Mouse (Mus musculus) kidney, adult 11 months (tissue): ENCODE results near the gene Zkscan16.

Experiments used
- DNase-seq: peaks from one replicate; pipeline ENCODE4 v3.0.0; 2022

The Zkscan16 gene

DNA sequence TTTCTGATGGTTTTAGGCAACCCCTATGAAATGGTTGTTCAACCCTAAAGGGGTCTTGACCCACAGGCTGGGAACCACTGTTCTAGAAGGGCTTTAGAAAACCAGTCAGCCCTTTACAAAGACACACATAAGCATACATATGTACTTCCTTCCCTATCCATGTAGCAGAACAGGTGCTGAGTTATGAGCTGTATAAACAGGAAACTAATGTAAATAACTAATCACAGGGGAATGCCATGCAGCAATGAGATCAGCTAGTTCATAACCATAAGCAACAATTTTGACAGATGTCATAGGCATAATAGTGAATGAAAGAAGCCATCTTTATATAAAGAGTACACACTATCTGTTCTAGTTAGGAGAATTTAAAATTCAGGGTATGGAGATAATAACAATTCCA is 1.8 kb upstream of the Zkscan16 start:
- DNase-seq, result no peak

DNA sequence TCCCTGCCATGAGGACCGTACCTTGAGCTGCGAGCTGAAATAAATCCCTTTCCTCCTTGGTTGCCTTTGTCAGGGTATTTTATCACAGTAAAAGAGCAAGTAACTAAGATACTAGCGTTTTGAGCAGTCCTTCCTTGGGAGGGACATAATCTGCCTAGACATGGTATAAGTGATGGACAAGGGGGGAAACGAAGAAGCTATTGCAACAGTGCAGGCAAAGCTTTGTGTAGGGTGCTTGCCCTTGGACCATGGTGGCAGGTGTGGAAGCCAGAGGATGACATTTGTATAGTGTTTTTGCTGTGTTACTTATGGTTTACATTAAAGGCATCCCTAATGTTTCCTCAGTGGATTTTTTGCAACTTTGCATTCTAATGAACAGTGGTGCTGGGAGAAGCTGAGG is 486 bp upstream of the Zkscan16 start:
- no peak for DNase-seq

DNA sequence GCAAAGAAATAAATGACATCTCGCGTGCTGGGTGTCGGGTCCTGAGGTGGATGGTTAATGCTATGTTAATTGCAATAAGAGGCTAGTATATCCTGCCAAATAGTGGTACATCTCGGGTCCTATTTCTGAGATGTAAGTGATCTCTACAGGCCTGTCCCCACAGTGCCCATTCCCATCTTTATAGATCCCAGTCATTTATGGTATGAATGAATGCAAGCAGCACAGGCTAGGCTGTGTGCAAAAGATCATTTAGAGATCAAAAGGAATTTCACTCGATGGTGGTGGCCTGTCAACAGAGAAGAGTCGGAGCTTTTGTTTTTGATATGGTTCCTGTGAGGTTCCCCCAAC is 752 bp downstream of the Zkscan16 start:
- no peak for DNase-seq

DNA sequence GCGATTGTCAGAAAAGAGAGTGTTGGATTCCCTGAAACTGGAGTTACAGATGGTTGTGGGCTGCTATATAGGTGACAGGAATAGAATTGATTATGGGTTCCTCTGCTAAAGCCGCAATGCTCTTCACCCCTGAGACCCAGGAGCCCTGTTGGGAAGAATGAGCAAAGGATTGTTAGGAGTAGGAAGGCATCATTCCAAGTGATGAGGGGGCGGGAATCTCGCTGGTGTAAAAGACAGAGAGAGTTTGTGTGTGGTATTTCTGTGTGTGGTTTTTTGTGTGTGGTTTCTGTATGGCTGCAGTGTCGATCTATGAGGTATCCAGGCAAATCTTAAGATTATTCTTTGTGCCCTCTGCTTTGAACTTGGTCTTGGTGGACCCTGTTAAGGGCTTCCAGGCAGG is 1.3 kb downstream of the Zkscan16 start:
- DNase-seq, result no peak

DNA sequence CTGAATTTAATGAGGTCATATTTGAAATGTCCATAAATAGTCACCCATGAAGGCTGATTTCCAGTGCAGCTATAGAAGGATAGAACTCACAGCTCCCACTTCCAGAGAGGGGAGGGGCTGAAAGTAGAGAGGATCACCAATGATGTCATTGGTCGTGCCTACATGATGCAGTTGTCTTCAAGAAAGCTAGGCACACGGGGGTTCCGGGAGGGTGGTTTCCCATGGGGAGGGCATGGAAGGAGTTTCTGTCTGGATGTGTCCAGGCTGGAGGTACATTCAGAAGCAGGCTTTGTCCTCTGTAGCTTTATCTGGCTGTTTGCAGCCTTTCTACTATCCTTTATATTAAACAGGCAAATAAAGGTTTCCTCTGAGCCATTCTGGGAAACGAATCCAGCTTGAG is 5.0 kb downstream of the Zkscan16 start:
- no peak for DNase-seq

DNA sequence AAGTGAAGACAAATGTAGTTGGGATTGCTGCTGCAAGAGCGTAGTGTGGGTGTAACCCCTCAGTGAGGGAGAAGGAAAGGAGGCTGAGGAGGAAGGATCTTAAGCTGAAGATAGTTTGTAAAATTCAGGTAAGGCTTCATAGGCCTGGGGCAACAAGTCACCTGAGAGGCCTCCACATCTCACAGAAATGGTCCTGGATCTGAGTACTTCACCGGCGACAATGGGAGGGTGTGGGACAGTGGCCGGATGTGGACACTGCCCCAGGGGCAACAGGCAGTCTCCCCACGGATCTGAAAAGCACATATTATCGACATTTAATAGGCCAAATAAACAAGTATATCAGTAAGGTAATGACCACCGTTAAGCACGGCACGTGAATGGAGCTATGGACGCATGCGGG is 9.2 kb downstream of the Zkscan16 start:
- DNase-seq, result no peak

DNA sequence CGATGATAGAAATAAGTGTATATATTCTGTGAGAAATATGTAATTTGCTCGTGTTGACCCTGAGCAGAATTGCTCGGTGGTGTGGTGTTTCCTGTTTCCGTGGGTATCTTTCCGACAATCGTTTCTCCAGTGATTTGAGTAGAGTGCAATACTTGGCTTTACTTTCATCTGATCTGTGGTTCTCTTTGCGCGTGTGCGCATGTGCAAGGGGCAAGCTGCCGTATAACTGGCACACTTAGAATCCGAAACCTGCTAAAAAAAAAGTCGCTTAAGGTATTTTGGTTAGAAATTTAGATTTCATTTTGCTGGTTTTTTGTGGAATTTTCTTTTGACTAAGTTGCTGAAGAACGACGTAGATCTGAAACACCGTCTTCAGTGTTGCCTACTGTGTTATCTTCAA is 18.3 kb downstream of the Zkscan16 start:
- DNase-seq, result no peak

DNA sequence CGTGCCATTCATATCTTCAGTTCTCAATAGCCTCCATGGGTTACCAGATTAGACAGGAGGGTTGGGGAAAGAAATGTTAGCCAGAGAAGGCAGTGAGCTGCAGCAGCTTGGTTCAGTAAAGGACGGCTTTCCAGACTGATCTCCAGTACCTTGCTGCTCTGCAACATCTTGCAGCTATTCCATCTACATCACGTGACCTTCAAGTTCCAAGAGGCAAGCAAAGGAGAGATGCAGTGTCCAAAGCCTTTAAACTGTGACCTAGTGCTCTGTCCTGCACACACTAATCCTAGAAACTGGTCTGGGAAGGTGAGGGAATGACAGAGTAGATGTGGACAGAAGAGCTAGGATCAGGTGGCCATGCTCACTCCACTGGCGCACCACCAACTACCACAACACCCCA is 19.8 kb downstream of the Zkscan16 start:
- no peak for DNase-seq

DNA sequence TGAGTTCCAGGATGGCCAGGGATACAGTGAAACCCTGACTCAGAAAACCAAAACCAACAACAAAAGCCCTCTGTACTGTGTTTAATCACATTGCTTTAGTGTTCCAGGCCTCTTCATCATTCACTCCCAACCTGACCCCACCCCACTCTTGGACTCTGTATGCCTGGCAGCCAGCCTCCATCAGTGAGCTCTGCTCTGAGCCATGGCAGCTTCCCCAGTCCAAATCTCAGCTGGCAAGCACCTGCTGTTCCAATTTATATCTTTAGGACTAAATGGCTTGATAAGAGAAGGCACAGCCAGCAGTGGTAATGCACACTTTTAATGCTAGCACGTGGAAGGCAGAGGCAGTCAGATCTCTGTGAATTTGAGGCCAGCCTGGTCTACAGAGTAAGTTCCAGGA is 21.7 kb downstream of the Zkscan16 start:
- no peak for DNase-seq

DNA sequence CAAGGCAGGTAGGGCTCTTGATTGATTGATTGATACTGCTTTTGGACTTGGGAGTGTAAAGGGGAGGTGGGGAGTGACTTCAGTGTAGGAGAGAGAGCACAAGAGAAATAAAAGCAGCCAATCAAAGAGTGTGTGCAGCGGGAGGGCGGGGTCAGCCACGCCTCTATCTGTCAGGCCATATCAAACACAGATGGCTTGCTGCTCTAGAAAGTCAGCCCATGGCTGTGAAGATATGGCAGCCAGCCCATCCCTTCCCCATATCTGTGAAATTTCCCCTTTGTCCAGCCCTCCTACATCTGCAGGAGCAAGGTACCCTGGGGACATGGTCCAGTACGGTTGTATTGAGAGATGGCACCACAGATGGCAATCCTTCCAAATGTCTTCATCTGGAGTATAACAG is 27.2 kb downstream of the Zkscan16 start:
- DNase-seq, result no peak

DNA sequence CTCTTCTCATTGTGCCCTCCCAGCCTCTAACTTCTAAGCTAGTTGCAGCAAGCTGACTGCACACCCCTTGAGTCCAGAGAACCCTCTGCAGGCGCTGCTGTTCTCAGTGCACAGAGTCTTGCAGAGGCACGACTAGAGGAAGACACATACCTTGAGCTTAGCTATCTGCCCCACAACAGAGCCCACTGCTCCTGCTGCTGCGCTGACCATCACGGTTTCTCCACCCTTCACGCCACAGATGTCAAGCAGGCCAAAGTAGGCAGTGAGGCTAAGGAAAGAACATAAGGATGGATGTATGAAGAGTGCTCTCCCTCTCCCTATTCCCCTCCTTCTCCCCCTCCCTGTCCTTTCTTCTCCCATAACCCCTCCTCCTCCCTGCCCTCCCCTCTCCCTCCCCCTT is 32.3 kb downstream of the Zkscan16 start:
- no peak for DNase-seq

DNA sequence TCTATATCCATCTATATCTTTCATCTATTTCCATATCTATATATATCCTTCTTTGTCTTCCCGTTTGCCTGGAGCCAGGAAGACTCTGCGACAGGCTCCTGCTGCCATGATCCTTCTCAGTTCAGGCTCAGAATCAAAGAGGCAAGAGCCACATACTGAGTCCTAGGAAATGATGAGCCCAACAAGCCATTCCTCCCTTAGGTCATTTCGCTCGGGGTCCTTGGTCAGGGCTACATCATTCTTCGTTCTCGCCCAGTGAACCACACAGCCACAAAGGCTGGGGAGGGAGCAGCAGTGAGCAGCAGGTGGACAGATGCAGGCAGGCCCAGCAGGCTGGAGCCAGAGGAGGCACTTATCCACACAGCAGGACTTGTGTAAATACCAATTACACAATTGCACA is 38.0 kb downstream of the Zkscan16 start:
- DNase-seq, result no peak

DNA sequence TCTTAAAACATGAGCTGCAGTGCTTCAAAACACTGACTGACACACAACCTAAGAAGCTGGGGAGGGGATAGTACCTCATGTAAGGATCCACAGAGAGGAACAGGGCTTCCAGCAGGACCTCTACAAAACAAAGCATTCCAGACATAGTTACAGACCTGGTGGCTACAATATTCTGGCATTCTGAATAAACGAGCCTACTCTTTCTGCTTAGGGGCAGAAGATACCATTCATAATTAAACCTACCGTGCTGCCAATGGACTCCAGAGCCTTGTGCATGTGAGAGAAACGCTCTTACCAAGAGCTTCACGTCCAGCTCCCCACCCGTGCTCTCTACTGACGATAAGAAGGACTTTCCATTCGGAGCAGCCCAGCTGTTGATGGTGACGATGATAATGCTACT is 39.4 kb downstream of the Zkscan16 start:
- no peak for DNase-seq

DNA sequence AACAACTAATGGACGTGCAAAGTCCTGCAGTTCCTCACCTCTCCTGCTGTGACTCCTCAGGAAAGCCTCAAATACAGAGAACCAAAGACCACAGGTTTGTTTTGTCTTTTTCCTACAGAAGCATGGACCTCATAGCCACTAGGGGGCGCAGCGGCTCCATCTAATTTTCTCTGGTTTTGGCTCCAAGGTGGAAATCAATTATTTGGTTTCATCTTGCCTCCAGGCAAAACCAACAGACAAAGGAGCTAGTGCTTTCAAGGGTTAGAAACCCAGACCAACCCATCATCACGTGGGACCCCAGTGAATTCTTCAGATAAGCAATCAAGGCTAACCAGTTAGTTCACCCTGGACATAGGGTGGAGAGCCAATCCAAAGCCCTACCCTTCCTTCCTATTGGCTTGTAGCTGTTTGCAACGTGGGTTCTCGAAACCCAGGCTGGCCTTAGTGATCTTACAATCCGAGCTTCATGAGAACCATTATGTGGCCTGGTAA is 41.8 kb downstream of the Zkscan16 start:
- peak; percentile 54 for DNase-seq

DNA sequence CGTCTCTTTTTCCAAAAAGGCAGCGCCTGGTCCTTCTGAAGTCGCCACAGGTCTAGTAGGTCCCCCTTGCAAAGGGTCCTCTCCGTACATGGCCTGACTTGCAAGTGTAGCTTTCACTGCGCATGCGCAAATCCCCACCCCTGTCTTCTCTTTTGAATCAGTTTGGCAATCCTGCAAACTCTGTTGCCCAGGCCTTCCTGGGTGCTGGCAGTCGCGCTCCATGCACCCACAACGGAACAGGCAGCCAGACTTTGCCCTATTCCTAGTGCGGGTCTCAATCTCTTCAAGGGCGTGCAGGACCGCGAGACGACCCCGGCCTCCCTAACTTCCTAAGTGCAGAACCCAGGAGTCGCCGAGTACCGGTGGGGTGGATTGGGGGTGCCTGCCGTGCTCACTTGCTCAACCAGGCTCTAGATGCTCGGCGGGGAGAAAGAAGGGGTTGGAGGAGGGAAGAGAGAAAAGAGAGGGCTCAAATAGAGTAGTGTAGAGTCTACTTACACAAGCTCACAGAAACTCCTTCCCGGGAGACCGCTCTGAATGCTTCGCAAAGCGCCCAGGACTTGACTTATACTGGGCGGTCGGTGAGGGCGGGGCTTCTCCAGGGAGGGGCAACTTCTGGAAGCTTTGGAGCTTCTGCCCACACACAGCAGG is 43.2 kb downstream of the Zkscan16 start, which contains the start of gene Ptgr1:
TSS of gene Ptgr1 (minus strand) at position 580 of the 651 bp plus-strand sequence.
- peak; percentile 81 for DNase-seq

DNA sequence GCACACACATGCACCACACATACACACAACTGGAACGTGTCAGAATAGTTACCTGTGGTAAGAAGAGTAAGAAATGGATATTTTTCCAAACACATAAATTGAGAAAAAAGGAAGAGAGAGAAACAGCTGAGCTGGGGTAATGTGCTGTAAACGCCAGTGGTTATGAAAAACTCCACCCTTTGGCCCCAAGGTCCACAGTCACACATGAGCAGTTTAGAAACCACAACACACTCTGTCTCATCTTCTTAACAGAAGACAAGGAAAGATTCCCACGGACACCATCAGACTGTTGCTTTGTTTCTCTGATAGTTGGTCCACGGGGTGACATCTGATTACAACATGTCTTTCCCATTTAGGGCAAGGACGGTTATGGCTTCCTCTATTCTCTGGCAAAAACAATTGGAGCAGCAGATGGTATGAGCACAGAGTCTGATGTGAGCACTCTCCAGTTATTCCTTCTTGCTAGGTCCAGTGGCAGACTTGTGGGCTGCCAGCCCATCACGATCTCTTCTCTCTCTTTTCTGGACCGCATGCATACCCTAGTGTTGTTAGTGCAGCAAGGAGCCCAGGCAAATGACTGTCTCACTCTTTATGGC is 46.0 kb downstream of the Zkscan16 start:
- peak; percentile 43 for DNase-seq

DNA sequence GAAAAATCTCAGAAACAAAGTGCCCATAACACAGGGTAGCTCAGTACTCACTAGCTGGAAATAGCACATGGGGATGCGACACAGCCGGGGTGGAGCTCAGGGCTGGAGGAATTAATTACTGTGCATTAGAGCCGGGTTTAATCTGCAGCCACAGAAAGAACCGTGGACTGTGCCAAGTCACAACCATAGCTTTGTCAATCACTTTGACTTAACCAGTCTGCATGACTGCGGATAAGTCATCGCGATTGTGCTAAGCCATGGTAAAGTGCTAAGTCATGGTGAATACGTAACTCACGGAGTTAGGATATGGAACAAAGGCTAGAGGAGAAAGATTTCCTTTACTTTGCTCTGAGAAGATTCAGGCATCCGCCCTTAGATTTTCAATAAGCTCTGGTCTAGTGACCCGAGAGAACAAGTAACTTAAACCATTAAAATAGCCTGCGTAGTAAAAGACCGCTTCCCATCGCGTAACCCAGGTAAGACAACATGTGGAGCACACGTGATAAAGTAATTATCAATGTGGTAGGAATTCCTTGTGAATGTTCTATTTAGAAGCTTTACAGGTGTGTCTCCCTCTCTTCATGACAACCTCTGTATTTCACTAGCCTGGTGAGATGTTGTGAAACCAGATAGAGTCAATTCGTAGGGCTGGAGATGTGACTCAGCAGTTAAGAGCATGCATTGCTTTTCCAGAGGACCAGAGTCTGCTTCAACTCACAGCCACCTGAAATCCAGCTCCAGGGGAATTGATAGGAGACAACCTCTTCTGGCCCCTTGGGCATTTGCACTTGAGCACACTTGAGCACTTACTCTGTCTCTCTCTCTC is 47.4 kb downstream of the Zkscan16 start:
- DNase-seq, result no peak

DNA sequence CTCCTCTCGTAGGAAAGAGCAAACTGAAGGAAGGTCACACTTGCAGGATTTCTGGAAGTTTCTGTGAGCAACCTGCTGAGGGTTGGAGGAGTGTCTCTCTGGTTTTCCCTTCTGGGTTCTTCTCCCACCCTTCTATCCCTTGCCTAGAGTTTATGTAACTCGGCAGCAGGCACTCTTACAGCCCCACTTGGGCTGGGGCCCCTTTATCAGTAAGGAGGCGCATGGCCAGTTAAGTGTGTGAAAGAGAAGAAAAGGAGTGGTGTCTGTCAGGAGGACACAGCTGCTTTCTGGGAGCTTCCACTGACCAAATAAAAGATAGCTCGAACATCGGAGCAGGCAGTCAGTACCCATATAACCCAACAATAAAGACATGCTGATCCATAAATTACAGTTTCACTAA is 48.8 kb downstream of the Zkscan16 start:
- DNase-seq, result no peak

DNA sequence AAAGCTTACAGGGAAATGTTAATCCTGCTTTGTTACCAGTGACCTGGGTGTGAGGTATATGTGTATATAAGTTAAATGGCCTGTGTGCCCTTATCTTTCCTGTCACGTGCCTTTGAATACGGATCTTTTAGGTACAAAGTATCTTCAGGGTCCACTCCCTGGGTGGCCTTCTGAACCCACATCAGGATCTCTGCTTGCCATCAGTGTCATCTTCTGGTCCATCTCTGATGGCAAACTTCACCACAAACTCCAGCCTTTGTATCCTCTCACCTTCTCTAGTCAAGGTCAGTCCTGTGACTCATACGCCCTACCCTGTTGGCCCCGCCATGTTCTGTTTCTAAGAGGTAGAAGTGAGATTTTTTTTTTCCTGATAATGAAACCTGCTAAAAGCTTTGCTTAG is 51.3 kb downstream of the Zkscan16 start, which contains the start of gene Dnajc25:
TSS of gene Dnajc25 (plus strand) at position 301 of the 400 bp plus-strand sequence.
- DNase-seq, result no peak

DNA sequence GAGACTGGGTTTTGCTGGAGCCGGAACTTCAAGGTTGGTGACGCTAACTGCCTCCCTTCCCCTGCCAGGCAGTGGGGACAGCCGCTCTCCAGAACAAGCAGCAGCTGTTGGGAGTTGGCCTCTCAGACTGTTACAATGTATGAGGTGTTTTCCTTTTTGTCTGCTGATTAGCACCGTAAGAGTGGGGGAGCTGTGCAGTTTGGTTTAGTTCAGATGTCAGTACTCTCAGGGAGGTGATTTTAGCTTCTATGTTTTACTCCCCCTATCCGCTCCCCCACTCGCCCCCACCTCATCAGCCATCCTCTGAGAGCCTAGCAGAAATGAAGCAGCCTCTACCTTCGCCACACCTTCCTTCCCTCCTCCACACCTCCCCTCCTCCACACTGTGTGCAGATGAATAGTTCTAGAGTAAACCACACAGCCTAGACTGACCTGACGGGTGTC is 51.8 kb downstream of the Zkscan16 start:
- DNase-seq, result no peak

DNA sequence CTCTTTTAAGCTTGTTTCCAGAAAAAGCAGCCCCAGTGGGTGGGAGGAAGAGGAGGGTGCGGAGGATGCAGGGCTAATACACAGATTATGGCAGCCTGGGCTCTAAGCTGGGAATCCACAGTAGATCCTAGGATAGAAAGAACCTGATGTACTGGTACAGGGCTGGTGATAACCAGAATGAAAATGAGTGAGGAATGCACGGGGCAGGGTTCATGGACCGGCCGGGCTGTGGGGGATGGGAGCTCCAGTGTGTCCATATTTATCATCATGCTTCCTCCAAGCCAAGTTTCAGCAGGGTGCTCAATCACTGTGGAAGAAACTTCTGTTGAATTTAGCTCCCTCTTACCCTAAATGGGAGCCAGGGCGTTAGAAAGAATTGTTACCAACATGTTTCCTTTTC is 53.7 kb downstream of the Zkscan16 start:
- DNase-seq, result peak; percentile 25

DNA sequence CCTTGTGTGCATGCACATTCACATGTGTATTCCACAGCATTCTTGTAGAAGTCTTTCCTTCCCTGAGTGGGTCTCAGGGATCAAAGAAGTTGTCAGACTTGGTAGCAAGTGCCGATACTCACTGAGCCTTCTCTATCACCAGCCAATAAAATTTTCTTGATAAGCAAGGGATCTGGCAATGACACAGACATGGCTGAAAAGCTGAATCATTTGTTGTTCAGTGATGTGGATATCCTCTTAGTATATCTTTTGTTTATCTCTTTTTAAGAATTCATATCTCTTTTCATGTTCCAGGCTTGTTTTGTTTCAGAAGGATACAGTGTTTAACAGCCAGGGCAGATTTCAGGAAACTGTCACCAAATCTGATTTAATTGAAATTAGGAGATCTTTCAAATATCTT is 55.3 kb downstream of the Zkscan16 start:
- DNase-seq, result no peak

DNA sequence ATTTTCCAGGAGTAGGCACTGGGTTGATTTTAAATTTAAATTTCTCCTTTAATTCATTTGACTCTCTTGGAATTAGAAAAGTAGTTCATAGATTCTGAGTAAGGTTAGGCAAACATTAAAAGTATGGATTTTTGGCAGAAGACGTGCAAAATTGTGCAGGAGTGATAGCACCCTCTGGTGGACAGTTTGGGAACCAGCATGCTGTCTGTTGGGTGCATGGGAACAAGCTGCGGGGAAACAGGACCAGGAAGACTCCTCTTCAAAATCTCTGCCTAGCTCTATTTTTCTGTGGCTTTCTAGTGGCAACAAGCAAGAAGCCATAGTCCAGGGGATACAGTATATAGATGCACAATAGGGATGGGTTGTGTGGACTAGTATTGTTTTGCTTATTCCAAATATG is 56.3 kb downstream of the Zkscan16 start:
- DNase-seq, result peak; percentile 53

DNA sequence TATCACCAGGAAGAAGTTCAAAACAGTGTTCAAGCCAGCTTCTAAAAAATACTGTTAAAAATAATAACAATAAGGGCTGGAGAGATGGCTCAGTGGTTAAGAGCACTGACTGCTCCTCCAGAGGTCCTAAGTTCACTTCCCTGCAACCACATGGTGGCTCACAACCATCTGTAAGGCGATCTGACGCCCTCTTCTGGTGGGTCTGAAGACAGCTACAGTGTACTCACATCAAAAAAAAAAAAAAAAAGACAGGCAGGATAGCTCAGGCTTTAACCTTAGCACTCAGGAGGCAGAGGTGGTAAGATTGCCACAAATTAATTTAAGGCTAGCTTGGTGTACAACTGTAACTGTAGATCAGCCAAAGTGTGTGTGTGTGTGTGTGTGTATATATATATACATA is 57.2 kb downstream of the Zkscan16 start:
- DNase-seq, result no peak
